Mouse (Mus musculus): ENCODE measurements around the gene Lrrc23. TPM values are rescaled to one million over a fixed set of nuclear protein-coding genes. Genes with fewer than 3 reads are reported as not detected.
"Not testable (repeated sequence)": the region's sequence is repeated elsewhere in the genome, so short reads cannot be mapped to it uniquely, and the experiment has no call there.

The Lrrc23 gene
- polyA plus RNA-seq, 1 experiment, result 0.13 TPM

GRCm38 (mm10) chr6:124811701-124812560 is 32.4 kb upstream of the Lrrc23 start:
- peak overlapping the region; percentile 30 for H3ac ChIP-seq (ENCODE audit: control insufficient read depth, insufficient read length)
- H3K27me3 ChIP-seq (ENCODE audit: control insufficient read depth, insufficient read depth, insufficient read length), result no peaks in the 10 kb centered on the region
- H3K4me3 ChIP-seq, result peak overlapping the region; percentile 97
- TF ChIP-seq POLR2AphosphoS2 (IDR thresholded peaks at IDR 0.05; ENCODE audit: insufficient read length, low read depth) (peak; percentile 10), CEBPB (IDR thresholded peaks at IDR 0.05; ENCODE audit: insufficient read depth, poor library complexity, severe bottlenecking) (no peak), USF1 (IDR thresholded peaks at IDR 0.05; ENCODE audit: low read depth) (no peak), REST (IDR thresholded peaks at IDR 0.05; ENCODE audit: insufficient read depth, insufficient read length) (no peak)
- H3K79me2 ChIP-seq (ENCODE audit: control insufficient read depth, insufficient read depth), result peaks cover 29% of the 10 kb centered on the region
- peaks cover 7% of the 10 kb centered on the region for H3K36me3 ChIP-seq (ENCODE audit: control insufficient read depth, insufficient read depth)
- H3K4me2 ChIP-seq (ENCODE audit: low read depth), result peak overlapping the region; percentile 83

GRCm38 (mm10) chr6:124811403-124811665 is 31.8 kb upstream of the Lrrc23 start:
- Histone ChIP-seq H3K4me3 (peak overlapping the region; percentile 97), H3K27me3 (ENCODE audit: control insufficient read depth, insufficient read depth, insufficient read length) (no peaks in the 10 kb centered on the region), H3ac (ENCODE audit: control insufficient read depth, insufficient read length) (no peak overlapping the region), H3K79me2 (ENCODE audit: control insufficient read depth, insufficient read depth) (peaks cover 29% of the 10 kb centered on the region), H3K4me2 (ENCODE audit: low read depth) (peak overlapping the region; percentile 83), H3K36me3 (ENCODE audit: control insufficient read depth, insufficient read depth) (peaks cover 6% of the 10 kb centered on the region)
- no peak for TF ChIP-seq TCF3 (IDR thresholded peaks at IDR 0.05; ENCODE audit: insufficient read length, low read depth)
- TF ChIP-seq MYOG (IDR thresholded peaks at IDR 0.05; ENCODE audit: control insufficient read depth in 1 of 3, insufficient read depth in 1 of 3, insufficient read length in 2 of 3, low read depth in 2 of 3), result no peak
- no peak for TF ChIP-seq MYOD1 (IDR thresholded peaks at IDR 0.05; ENCODE audit: control insufficient read depth in 1 of 3, insufficient read length in 2 of 3, low read depth in 2 of 3)
- TF ChIP-seq REST (IDR thresholded peaks at IDR 0.05; ENCODE audit: insufficient read depth, insufficient read length), result no peak
- no peak for TF ChIP-seq USF1 (IDR thresholded peaks at IDR 0.05; ENCODE audit: low read depth)
- TF ChIP-seq TCF12 (IDR thresholded peaks at IDR 0.05; ENCODE audit: insufficient read depth, poor library complexity, severe bottlenecking), result no peak
- no peak for TF ChIP-seq CEBPB (IDR thresholded peaks at IDR 0.05; ENCODE audit: insufficient read depth, poor library complexity, severe bottlenecking)
- no peak for TF ChIP-seq MAX (IDR thresholded peaks at IDR 0.05; ENCODE audit: low read depth)
- no peak for TF ChIP-seq E2F4 (IDR thresholded peaks at IDR 0.05; ENCODE audit: insufficient read depth)
- no peak for TF ChIP-seq POLR2A (IDR thresholded peaks at IDR 0.05; ENCODE audit: insufficient read length, low read depth)
- no peak for TF ChIP-seq SRF (IDR thresholded peaks at IDR 0.05; ENCODE audit: control insufficient read depth, insufficient read length, low read depth)
- no peak for TF ChIP-seq POLR2AphosphoS2 (IDR thresholded peaks at IDR 0.05; ENCODE audit: insufficient read length, low read depth)

- TF ChIP-seq POLR2A (IDR thresholded peaks at IDR 0.05; ENCODE audit: insufficient read length, low read depth), result peak; percentile 26
- TF ChIP-seq POLR2AphosphoS2 (IDR thresholded peaks at IDR 0.05; ENCODE audit: insufficient read length, low read depth), result peak; percentile 39
- TF ChIP-seq USF1 (IDR thresholded peaks at IDR 0.05; ENCODE audit: low read depth), result peak; percentile 8
- not testable (repeated sequence) for H3K27me3 ChIP-seq (ENCODE audit: control insufficient read depth, insufficient read depth, insufficient read length); H3ac ChIP-seq (ENCODE audit: control insufficient read depth, insufficient read length); H3K36me3 ChIP-seq (ENCODE audit: control insufficient read depth, insufficient read depth)
- Histone ChIP-seq H3K79me2 (ENCODE audit: control insufficient read depth, insufficient read depth) (peaks cover 29% of the 10 kb centered on the region), H3K4me3 (peak overlapping the region; percentile 81), H3K4me2 (ENCODE audit: low read depth) (peak overlapping the region; percentile 92)
Observed at GRCm38 (mm10) chr6:124810566-124811402, 31.3 kb upstream of the Lrrc23 start.

- Histone ChIP-seq H3K36me3 (ENCODE audit: control insufficient read depth, insufficient read depth) (peaks cover 6% of the 10 kb centered on the region), H3K4me2 (ENCODE audit: low read depth) (peak overlapping the region; percentile 92), H3K79me2 (ENCODE audit: control insufficient read depth, insufficient read depth) (peaks cover 29% of the 10 kb centered on the region), H3ac (ENCODE audit: control insufficient read depth, insufficient read length) (peak overlapping the region; percentile 16), H3K4me3 (peak overlapping the region; percentile 81), H3K27me3 (ENCODE audit: control insufficient read depth, insufficient read depth, insufficient read length) (no peaks in the 10 kb centered on the region)
- TF ChIP-seq CEBPB (IDR thresholded peaks at IDR 0.05; ENCODE audit: insufficient read depth, poor library complexity, severe bottlenecking) (no peak), POLR2A (IDR thresholded peaks at IDR 0.05; ENCODE audit: insufficient read length, low read depth) (peak; percentile 49), POLR2AphosphoS2 (IDR thresholded peaks at IDR 0.05; ENCODE audit: insufficient read length, low read depth) (peak; percentile 85)
Observed at GRCm38 (mm10) chr6:124809775-124810538, 30.4 kb upstream of the Lrrc23 start.

Measured in myocyte (in vitro differentiated cells).